Mouse (Mus musculus) CH12.LX (cell line): Measurements from ENCODE around the gene Serinc1. TPM values are rescaled to one million over a fixed set of nuclear protein-coding genes. Genes with fewer than 3 reads are reported as not detected.
"Not testable (repeated sequence)": the region's sequence is repeated elsewhere in the genome, so short reads cannot be mapped to it uniquely, and the experiment has no call there.

ENCODE experiments used
- DNase-seq: peaks from one replicate; pipeline ENCODE4 v3.0.0-alpha.2; 2013; ENCODE audit errors: extremely low read depth
- H3K27ac ChIP-seq: 2 replicates; pipeline ENCODE4 v1.5.1; 2012; ENCODE audit warnings: low read depth, mild to moderate bottlenecking, control low read depth, moderate library complexity; ENCODE audit not compliant: insufficient read depth
- H3K27me3 ChIP-seq: replicated peaks from 2 replicates; pipeline ENCODE3; 2012; ENCODE audit warnings: inconsistent platforms
- H3K36me3 ChIP-seq, 2 experiments: replicated peaks in 1 of 2; 2 replicates each; pipeline versions ENCODE3 to v1.6.1; 2012; ENCODE audit warnings: inconsistent platforms in 1 of 2, low read length in 1 of 2, mild to moderate bottlenecking in 1 of 2, mixed read lengths in 1 of 2, moderate library complexity in 1 of 2; ENCODE audit not compliant: control insufficient read depth in 1 of 2, insufficient read depth in 1 of 2
- H3K4me1 ChIP-seq, 2 experiments: 2 replicates each; pipeline ENCODE4 v1.6.1; 2012; ENCODE audit warnings: inconsistent platforms in 1 of 2, moderate library complexity in 1 of 2; ENCODE audit not compliant: insufficient read depth in 2 of 2, control insufficient read depth in 1 of 2
- H3K4me2 ChIP-seq: 2 replicates; pipeline ENCODE4 v1.6.1; 2012; ENCODE audit warnings: low read depth, mild to moderate bottlenecking, control low read depth; ENCODE audit not compliant: poor library complexity, insufficient read depth, severe bottlenecking
- H3K4me3 ChIP-seq, 3 experiments: fragments of 150-350 bp in 1 of 3; sonication (generic) in 1 of 3; replicated peaks in 1 of 3; 2 replicates each; pipeline versions ENCODE3 to v1.5.1; 2011 to 2012; ENCODE audit warnings: low read depth in 2 of 3, low read length in 2 of 3, mild to moderate bottlenecking in 2 of 3, moderate library complexity in 2 of 3, control low read depth in 1 of 3, improper control_type of control experiment in 1 of 3, inconsistent platforms in 1 of 3, mixed read lengths in 1 of 3; ENCODE audit not compliant: poor library complexity in 1 of 3
- H3K79me2 ChIP-seq: replicated peaks from 2 replicates; pipeline ENCODE4 v1.6.1; 2012; ENCODE audit warnings: mild to moderate bottlenecking, moderate library complexity; ENCODE audit not compliant: control insufficient read depth, poor library complexity, insufficient read depth, severe bottlenecking; ENCODE audit errors: extremely low read depth
- H3K9ac ChIP-seq: 2 replicates; pipeline ENCODE4 v1.6.1; 2012; ENCODE audit warnings: low read depth, mild to moderate bottlenecking, control low read depth, moderate library complexity; ENCODE audit not compliant: insufficient read depth
- H3K9me3 ChIP-seq: replicated peaks from 2 replicates; pipeline ENCODE3; 2012; ENCODE audit warnings: low read length, inconsistent platforms, mixed read lengths
- CHD1 ChIP-seq: IDR thresholded peaks from 2 replicates; pipeline ENCODE4 v1.6.1; 2012; ENCODE audit warnings: low read depth, low read length, improper control_type of control experiment, inconsistent platforms
- EP300 ChIP-seq: IDR thresholded peaks from 2 replicates; pipeline ENCODE4 v1.6.1; 2011; ENCODE audit warnings: low read length, improper control_type of control experiment
- JUND ChIP-seq: conservative IDR thresholded peaks from 2 replicates; pipeline ENCODE4 v1.6.1; 2011; ENCODE audit warnings: low read depth, low read length, improper control_type of control experiment
- MAFK ChIP-seq: IDR thresholded peaks from 2 replicates; pipeline ENCODE4 v1.6.1; 2011; ENCODE audit warnings: low read length, improper control_type of control experiment; ENCODE audit not compliant: insufficient replicate concordance
- MAZ ChIP-seq: IDR thresholded peaks from 2 replicates; pipeline ENCODE4 v1.6.1; 2012; ENCODE audit warnings: low read depth, mild to moderate bottlenecking, inconsistent platforms, low read length, improper control_type of control experiment, moderate library complexity
- MEF2A ChIP-seq: IDR thresholded peaks from 2 replicates; pipeline ENCODE4 v1.6.1; 2014; ENCODE audit warnings: low read depth, mild to moderate bottlenecking, inconsistent platforms, low read length, improper control_type of control experiment, borderline replicate concordance
- MXI1 ChIP-seq: IDR thresholded peaks from 2 replicates; pipeline ENCODE4 v1.6.1; 2011; ENCODE audit warnings: mild to moderate bottlenecking, low read depth, low read length, improper control_type of control experiment
- MYC ChIP-seq: IDR thresholded peaks from 2 replicates; pipeline ENCODE4 v1.6.1; 2011; ENCODE audit warnings: low read depth, mild to moderate bottlenecking, improper control_type of control experiment, low read length
- NRF1 ChIP-seq: IDR thresholded peaks from 2 replicates; pipeline ENCODE4 v1.6.1; 2014; ENCODE audit warnings: low read depth, mild to moderate bottlenecking, inconsistent platforms, low read length, improper control_type of control experiment, moderate library complexity
- PAX5 ChIP-seq: IDR thresholded peaks from 2 replicates; pipeline ENCODE4 v1.6.1; 2012; ENCODE audit warnings: low read length, inconsistent platforms, mixed read lengths
- SMC3 ChIP-seq: IDR thresholded peaks from 2 replicates; pipeline ENCODE4 v1.6.1; 2011; ENCODE audit warnings: low read depth, low read length, improper control_type of control experiment
- TBP ChIP-seq: conservative IDR thresholded peaks from 2 replicates; pipeline ENCODE4 v1.6.1; 2011; ENCODE audit warnings: low read depth, low read length, improper control_type of control experiment
- TCF12 ChIP-seq: IDR thresholded peaks from 2 replicates; pipeline ENCODE4 v1.6.1; 2014; ENCODE audit warnings: low read depth, mild to moderate bottlenecking, inconsistent platforms, low read length, improper control_type of control experiment
- USF1 ChIP-seq: IDR thresholded peaks from 2 replicates; pipeline ENCODE4 v1.6.1; 2014; ENCODE audit warnings: low read depth, mild to moderate bottlenecking, inconsistent platforms, low read length, improper control_type of control experiment
- ZNF384 ChIP-seq: IDR thresholded peaks from 2 replicates; pipeline ENCODE4 v1.6.1; 2012; ENCODE audit warnings: low read depth, low read length, improper control_type of control experiment, inconsistent platforms
- dilution Hi-C: fragments of 300-500 bp; cut with MboI; formaldehyde crosslinking; loops from 2 replicates; pipeline ENCODE4 v1.14.3; 2020; ENCODE audit warnings: low sequenced_read_pairs; ENCODE audit not compliant: extremely low pct_unique_long_range_greater_than_20kb, extremely low pct_ligation_motif_present
- in situ Hi-C: fragments of 300-500 bp; cut with MboI; formaldehyde crosslinking; loops from 3 replicates; pipeline ENCODE4 v1.14.3; 2019; ENCODE audit warnings: low sequenced_read_pairs, low pct_ligation_motif_present, low pct_unique_long_range_greater_than_20kb, mixed read lengths
- polyA plus RNA-seq: library from polyadenylated mRNA; unstranded; fragments of >175 nt; gene quantifications from 2 replicates; pipeline ENCODE4 v1.2.1, GENCODE M21; 2012; ENCODE audit warnings: low read depth; ENCODE audit not compliant: insufficient read length
- total RNA-seq, 2 experiments: library from RNA; depleted of rRNA; stranded (reverse); fragments of 300-350 nt in 1 of 2; fragments of >200 nt in 1 of 2; gene quantifications; 2 replicates each; pipeline ENCODE4 v1.2.3; 2012 to 2014

Serinc1 gene
- total and polyA plus RNA-seq, 3 experiments, result 40.8 to 74.7 (median 56.2) TPM

GRCm38 (mm10) chr10:57549631-57550030 is 17.3 kb upstream of the Serinc1 start:
- no peak overlapping the region for H3K27ac ChIP-seq

GRCm38 (mm10) chr10:57543890-57544289 is 11.6 kb upstream of the Serinc1 start:
- H3K4me3 ChIP-seq, H3K4me2 ChIP-seq, H3K79me2 ChIP-seq, H3K9me3 ChIP-seq, H3K27me3 ChIP-seq, H3K9ac ChIP-seq, H3K4me1 ChIP-seq, H3K27ac ChIP-seq, in situ Hi-C loops, DNase-seq, dilution Hi-C loops, H3K36me3 ChIP-seq: not testable (repeated sequence)

More at GRCm38 (mm10) chr10:57549631-57550030, 17.3 kb upstream of the Serinc1 start:
- no peak for DNase-seq
- TF ChIP-seq CHD1, result no peak
- TF ChIP-seq TCF12, result no peak
- TF ChIP-seq PAX5, result no peak
- TF ChIP-seq MAZ, result no peak
- no peak for TF ChIP-seq JUND
- no peak for TF ChIP-seq NRF1
- TF ChIP-seq SMC3, result no peak
- TF ChIP-seq MXI1, result no peak
- TF ChIP-seq ZNF384, result no peak
- H3K4me2 ChIP-seq, result no peak overlapping the region
- H3K9me3 ChIP-seq, result no peaks in the 10 kb centered on the region
- no peak overlapping the region for H3K9ac ChIP-seq
- no peak overlapping the region for H3K4me3 ChIP-seq
- no peaks in the 10 kb centered on the region for H3K79me2 ChIP-seq
- H3K36me3 ChIP-seq, result no peaks in the 10 kb centered on the region
- dilution Hi-C loops, result no loop called here
- no peaks in the 10 kb centered on the region for H3K4me1 ChIP-seq
- in situ Hi-C loops, result loop anchor here (25.0 kb wide), 1 partner anchor 188 kb away; no protein-coding TSS in a partner anchor
- no peaks in the 10 kb centered on the region for H3K27me3 ChIP-seq

- Histone ChIP-seq H3K79me2 (peaks cover 36% of the 10 kb centered on the region), H3K4me3 (peak overlapping the region; percentile 73 to 96 (median 84)), H3K4me2 (peak overlapping the region; percentile 37; the same call in 1 of the 2 replicates), H3K27ac (peak overlapping the region; percentile 73), H3K36me3 (peaks cover 6 to 18% of the 10 kb centered on the region in 2 experiments), H3K4me1 (peaks cover 0 to 25% of the 10 kb centered on the region in 2 experiments; a peak in 3 of 4 replicates), H3K27me3 (no peaks in the 10 kb centered on the region), H3K9me3 (no peaks in the 10 kb centered on the region), H3K9ac (peak overlapping the region; percentile 79)
- peak; percentile 20 for DNase-seq
- no peak for TF ChIP-seq MAFK
- no peak for TF ChIP-seq EP300
- 0 out of 2 replicates have a peak, but pooled peaks have one; percentile 4 for TF ChIP-seq MYC
- TF ChIP-seq USF1, result no peak
- TF ChIP-seq TBP, result no peak
- TF ChIP-seq ZNF384, result 0 out of 2 replicates have a peak, but pooled peaks have one; percentile 17
- no peak for TF ChIP-seq MEF2A
- in situ Hi-C loops (no loop called here), dilution Hi-C loops (no loop called here)
These were observed 613 bp downstream of the Serinc1 start for GRCm38 (mm10) chr10:57531616-57532217.
